Mouse (Mus musculus): ENCODE results near the gene Evi5l. TPM values are rescaled to one million over a fixed set of nuclear protein-coding genes. Genes with fewer than 3 reads are reported as not detected.

The Evi5l gene
- total and polyA plus RNA-seq, 3 experiments = 4.5 to 10.8 TPM; not detected in 1

DNA sequence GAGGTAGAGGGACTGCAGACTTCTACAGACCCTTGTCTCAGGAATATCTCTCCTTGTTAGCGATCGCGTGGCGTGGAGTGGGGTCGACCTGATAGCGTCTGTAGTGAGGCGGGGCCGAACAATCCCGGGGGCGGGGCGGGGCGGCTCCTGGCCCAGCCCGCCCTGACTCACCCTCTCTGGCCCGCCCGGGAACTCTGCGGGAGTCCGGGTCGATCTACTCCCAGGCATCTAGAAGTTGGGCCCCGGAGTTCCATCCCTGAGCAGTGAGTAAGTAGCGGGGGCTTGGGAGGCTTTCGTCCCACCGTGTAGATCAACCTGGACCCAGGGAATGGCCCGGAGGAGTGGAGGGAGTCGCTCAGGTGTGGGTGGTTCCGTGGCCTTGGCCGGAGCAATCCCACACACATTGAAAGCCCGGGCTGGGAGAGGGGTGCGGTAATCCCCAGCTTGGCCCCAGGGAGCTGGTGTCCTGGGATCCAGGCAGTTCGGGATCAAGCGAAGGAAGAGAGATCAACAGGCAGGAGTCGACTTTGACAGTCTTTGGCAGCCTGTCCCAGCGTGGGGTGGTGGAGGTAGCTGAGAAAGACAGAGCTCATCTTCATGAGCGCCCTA is 60.5 kb downstream of the Evi5l start, which contains the start of gene Lrrc8e:
TSS of gene Lrrc8e (plus strand) at position 89 of the 609 bp plus-strand sequence.
- Histone ChIP-seq H3K79me2 (ENCODE audit: control insufficient read depth, insufficient read depth, low read length, poor library complexity) (no peaks in the 10 kb centered on the region), H3K36me3 (ENCODE audit: control insufficient read depth in 1 of 2, insufficient read depth in 2 of 2, low read length in 2 of 2) (peaks cover 0 to 7% of the 10 kb centered on the region in 2 experiments; a peak in 2 of 4 replicates), H3K9me3 (replicated peaks; ENCODE audit: insufficient read depth, low read length) (no peaks in the 10 kb centered on the region), H3K27ac (ENCODE audit: control insufficient read depth, low read depth, low read length) (no peak within 1 kb of the TSS), H3K4me1 (ENCODE audit: control insufficient read depth in 1 of 2, insufficient read depth in 2 of 2, low read length in 2 of 2) (peaks cover 6 to 28% of the 10 kb centered on the region in 2 experiments), H3K9ac (ENCODE audit: control insufficient read depth, low read depth, low read length, poor library complexity, severe bottlenecking) (peak within 1 kb of the TSS; percentile 36), H3K27me3 (ENCODE audit: control insufficient read depth in 1 of 2, insufficient read depth in 2 of 2, low read length in 2 of 2) (no peaks in the 10 kb centered on the region; a peak in 1 of 4 replicates), H3K4me3 (ENCODE audit: control insufficient read depth in 1 of 2, insufficient read depth in 1 of 2, low read depth in 2 of 2, low read length in 2 of 2) (peak within 1 kb of the TSS; percentile 26 to 57)
- peak; percentile 35 for DNase-seq (ENCODE audit: low read depth, low spot score)
- TF ChIP-seq JUND (IDR thresholded peaks at IDR 0.05; ENCODE audit: low read depth, low read length) = no peak
- TF ChIP-seq MXI1 (IDR thresholded peaks at IDR 0.05; ENCODE audit: low read depth, low read length) = no peak
- no peak for TF ChIP-seq MAFK (IDR thresholded peaks at IDR 0.05; ENCODE audit: borderline replicate concordance, low read depth, low read length)
- no peak for TF ChIP-seq CHD1 (IDR thresholded peaks at IDR 0.05; ENCODE audit: low read depth, low read length)
- TF ChIP-seq ZNF384 (IDR thresholded peaks at IDR 0.05; ENCODE audit: low read depth, low read length) = no peak

DNA sequence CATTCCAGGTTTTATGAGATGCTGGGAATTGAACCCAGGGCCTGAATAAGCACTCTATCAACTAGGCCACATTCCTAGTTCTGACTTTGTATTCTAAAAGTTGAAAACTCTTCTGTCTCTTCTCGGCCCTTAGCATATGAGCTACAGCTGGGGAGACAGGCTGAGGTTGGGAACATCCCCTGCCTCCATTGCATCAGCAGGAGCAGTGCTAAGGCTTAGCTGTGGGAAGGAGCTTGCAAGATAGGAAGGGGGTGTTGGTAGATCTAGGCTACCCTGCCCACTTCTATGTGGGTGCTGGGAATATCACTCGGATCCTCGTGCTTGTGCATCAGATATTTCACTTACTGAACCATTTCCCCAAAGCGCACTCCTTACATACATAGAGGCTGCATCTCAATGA is 61.6 kb downstream of the Evi5l start:
- Histone ChIP-seq H3K9me3 (replicated peaks; ENCODE audit: insufficient read depth, low read length) (no peaks in the 10 kb centered on the region), H3K9ac (ENCODE audit: control insufficient read depth, low read depth, low read length, poor library complexity, severe bottlenecking) (no peak overlapping the region), H3K36me3 (ENCODE audit: control insufficient read depth in 1 of 2, insufficient read depth in 2 of 2, low read length in 2 of 2) (no peaks in the 10 kb centered on the region; a peak in 2 of 4 replicates), H3K27ac (ENCODE audit: control insufficient read depth, low read depth, low read length) (no peak overlapping the region), H3K79me2 (ENCODE audit: control insufficient read depth, insufficient read depth, low read length, poor library complexity) (no peaks in the 10 kb centered on the region), H3K27me3 (ENCODE audit: control insufficient read depth in 1 of 2, insufficient read depth in 2 of 2, low read length in 2 of 2) (no peaks in the 10 kb centered on the region; a peak in 1 of 4 replicates), H3K4me1 (ENCODE audit: control insufficient read depth in 1 of 2, insufficient read depth in 2 of 2, low read length in 2 of 2) (peaks cover 0 to 24% of the 10 kb centered on the region in 2 experiments; a peak in 3 of 4 replicates), H3K4me3 (ENCODE audit: control insufficient read depth in 1 of 2, insufficient read depth in 1 of 2, low read depth in 2 of 2, low read length in 2 of 2) (no peak overlapping the region)
- DNase-seq (ENCODE audit: low read depth, low spot score) = no peak
- TF ChIP-seq POLR2AphosphoS2 (IDR thresholded peaks at IDR 0.05; ENCODE audit: low read length) = no peak
- TF ChIP-seq ZKSCAN1 (IDR thresholded peaks at IDR 0.05; ENCODE audit: low read depth, low read length) = no peak
- no peak for TF ChIP-seq TBP (IDR thresholded peaks at IDR 0.05; ENCODE audit: low read depth, low read length)
- no peak for TF ChIP-seq MYB (IDR thresholded peaks at IDR 0.05; ENCODE audit: low read depth, low read length)
- TF ChIP-seq ZC3H11A (IDR thresholded peaks at IDR 0.05; ENCODE audit: low read depth, low read length) = no peak
- TF ChIP-seq MAX (IDR thresholded peaks at IDR 0.05; ENCODE audit: low read length) = no peak

DNA sequence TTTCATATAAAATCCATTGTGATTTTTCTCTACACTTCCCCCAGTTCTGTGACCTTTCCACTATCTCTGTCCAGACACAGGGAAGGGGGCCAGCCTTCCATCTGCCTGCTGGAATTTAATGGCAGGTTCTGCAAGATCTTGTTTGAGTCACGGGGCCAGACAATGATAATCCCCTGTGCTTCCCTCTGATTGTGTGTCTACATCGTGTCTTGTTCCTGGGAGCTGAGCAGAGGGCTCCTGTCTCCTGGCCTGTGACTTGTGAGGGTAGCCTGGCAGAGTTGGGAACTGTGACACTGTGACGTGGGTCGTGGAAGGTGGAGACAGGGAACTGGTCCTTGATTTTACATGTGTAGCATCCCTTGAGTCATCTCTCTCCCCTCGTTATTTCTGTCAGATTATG is 63.4 kb downstream of the Evi5l start:
- Histone ChIP-seq H3K27me3 (ENCODE audit: control insufficient read depth in 1 of 2, insufficient read depth in 2 of 2, low read length in 2 of 2) (no peaks in the 10 kb centered on the region; a peak in 1 of 4 replicates), H3K36me3 (ENCODE audit: control insufficient read depth in 1 of 2, insufficient read depth in 2 of 2, low read length in 2 of 2) (no peaks in the 10 kb centered on the region; a peak in 2 of 4 replicates), H3K27ac (ENCODE audit: control insufficient read depth, low read depth, low read length) (no peak overlapping the region), H3K4me1 (ENCODE audit: control insufficient read depth in 1 of 2, insufficient read depth in 2 of 2, low read length in 2 of 2) (peaks cover 0 to 23% of the 10 kb centered on the region in 2 experiments; a peak in 3 of 4 replicates), H3K79me2 (ENCODE audit: control insufficient read depth, insufficient read depth, low read length, poor library complexity) (no peaks in the 10 kb centered on the region), H3K9me3 (replicated peaks; ENCODE audit: insufficient read depth, low read length) (no peaks in the 10 kb centered on the region), H3K4me3 (ENCODE audit: control insufficient read depth in 1 of 2, insufficient read depth in 1 of 2, low read depth in 2 of 2, low read length in 2 of 2) (no peak overlapping the region), H3K9ac (ENCODE audit: control insufficient read depth, low read depth, low read length, poor library complexity, severe bottlenecking) (no peak overlapping the region)
- TF ChIP-seq MEF2A (IDR thresholded peaks at IDR 0.05; ENCODE audit: extremely low read depth, insufficient replicate concordance, low read depth, low read length, poor library complexity, severe bottlenecking) (no peak), HCFC1 (IDR thresholded peaks at IDR 0.05; ENCODE audit: low read depth, low read length) (no peak), RCOR1 (IDR thresholded peaks at IDR 0.05; ENCODE audit: low read depth, low read length) (no peak), MYB (IDR thresholded peaks at IDR 0.05; ENCODE audit: low read depth, low read length) (no peak), GATA1 (IDR thresholded peaks at IDR 0.05; ENCODE audit: low read depth, low read length) (no peak), RAD21 (IDR thresholded peaks at IDR 0.05; ENCODE audit: low read depth, low read length) (no peak)
- no peak for DNase-seq (ENCODE audit: low read depth, low spot score)

All from MEL (cell line).